Mouse (Mus musculus) testis, adult 2 months (tissue): ENCODE data around the gene Dusp14.

ENCODE experiments used
- CTCF ChIP-seq: fragments of 200-500 bp; IDR thresholded peaks from 2 replicates; pipeline ENCODE4 v1.5.1; 2012; ENCODE audit warnings: low read depth, mild to moderate bottlenecking, inconsistent platforms, low read length, moderate library complexity; ENCODE audit not compliant: control insufficient read depth, insufficient read depth, insufficient replicate concordance
- POLR2A ChIP-seq: fragments of 200-500 bp; IDR thresholded peaks from 2 replicates; pipeline ENCODE4 v1.6.1; 2012; ENCODE audit warnings: low read depth, mild to moderate bottlenecking, inconsistent platforms, low read length, moderate library complexity; ENCODE audit not compliant: control insufficient read depth

GRCm38 (mm10) chr11:84001257-84001656, 67.8 kb downstream of the Dusp14 start:
- no peak for TF ChIP-seq POLR2A
- TF ChIP-seq CTCF, result no peak
